Mouse (Mus musculus): Measurements from ENCODE around the gene Lep.

Lep gene

DNA sequence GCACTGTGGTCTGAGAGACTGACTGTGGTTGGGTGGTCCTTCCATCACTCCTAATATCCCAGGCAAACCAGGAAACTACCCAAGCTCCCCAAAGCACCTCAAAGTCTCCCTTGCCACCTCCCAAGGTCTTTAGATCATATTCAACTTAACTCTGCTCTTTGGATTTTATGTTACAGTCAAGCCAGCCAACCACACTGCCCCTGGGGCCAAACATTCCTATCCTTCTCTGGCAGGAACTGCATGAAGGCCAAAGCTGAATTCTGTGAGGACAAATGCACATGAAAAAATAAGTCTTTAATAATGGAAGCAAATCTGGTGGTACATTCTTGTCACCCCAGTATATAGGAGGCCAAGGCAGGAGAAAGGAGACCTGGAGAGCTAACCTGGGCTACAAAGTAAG is 16.0 kb upstream of the Lep start:
- DNase-seq (ENCODE audit: low spot score) = no peak

DNA sequence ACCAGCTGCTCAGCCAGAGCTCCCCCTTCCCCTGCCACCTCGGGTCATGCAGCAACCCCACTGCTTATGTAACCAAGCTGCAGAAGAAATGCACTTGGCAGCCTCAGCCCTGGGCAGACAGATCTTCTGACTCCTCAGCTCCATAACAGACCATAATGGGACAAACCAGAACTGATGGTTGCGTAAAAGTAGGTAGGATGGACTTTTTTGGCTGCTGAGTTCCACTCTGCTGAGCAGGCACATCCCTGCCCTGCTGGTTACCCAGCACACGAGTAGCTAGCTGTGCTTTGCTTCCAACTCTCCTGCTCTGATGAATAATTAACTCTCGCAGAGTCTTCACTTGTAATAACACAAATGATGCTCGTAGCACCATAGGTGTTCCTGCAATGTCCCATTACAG is 10.1 kb upstream of the Lep start:
- no peak for DNase-seq (ENCODE audit: low spot score)

GRCm38 (mm10) chr6:29052188-29052587 is 7.8 kb upstream of the Lep start:
- DNase-seq (ENCODE audit: low spot score) = no peak

GRCm38 (mm10) chr6:29053181-29053580 is 6.8 kb upstream of the Lep start:
- DNase-seq (ENCODE audit: low spot score) = no peak

- no peak for DNase-seq (ENCODE audit: low spot score)
These were observed 3.6 kb upstream of the Lep start for GRCm38 (mm10) chr6:29056377-29056776.

GRCm38 (mm10) chr6:29066389-29066790 is 6.4 kb downstream of the Lep start:
- no peak for DNase-seq (ENCODE audit: low spot score)

DNA sequence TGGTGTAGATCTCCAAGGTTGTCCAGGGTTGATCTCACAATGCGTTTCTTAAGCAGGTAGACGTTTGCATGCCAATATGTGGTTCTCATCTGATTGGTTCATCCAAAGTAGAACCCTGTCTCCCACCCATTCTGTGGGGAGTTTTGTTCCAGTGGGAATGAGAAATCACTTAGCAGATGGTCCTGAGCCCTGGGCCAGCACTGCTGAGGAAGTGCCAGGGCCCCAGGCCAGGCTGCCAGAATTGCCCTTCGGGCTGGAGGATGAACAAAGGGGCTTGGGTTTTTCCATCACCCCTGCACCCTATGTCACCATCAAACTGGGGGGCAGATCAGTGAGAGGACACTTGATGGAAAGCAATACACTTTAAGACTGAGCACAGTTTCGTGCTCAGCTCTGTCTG is 12.2 kb downstream of the Lep start:
- DNase-seq (ENCODE audit: low spot score) = no peak

DNA sequence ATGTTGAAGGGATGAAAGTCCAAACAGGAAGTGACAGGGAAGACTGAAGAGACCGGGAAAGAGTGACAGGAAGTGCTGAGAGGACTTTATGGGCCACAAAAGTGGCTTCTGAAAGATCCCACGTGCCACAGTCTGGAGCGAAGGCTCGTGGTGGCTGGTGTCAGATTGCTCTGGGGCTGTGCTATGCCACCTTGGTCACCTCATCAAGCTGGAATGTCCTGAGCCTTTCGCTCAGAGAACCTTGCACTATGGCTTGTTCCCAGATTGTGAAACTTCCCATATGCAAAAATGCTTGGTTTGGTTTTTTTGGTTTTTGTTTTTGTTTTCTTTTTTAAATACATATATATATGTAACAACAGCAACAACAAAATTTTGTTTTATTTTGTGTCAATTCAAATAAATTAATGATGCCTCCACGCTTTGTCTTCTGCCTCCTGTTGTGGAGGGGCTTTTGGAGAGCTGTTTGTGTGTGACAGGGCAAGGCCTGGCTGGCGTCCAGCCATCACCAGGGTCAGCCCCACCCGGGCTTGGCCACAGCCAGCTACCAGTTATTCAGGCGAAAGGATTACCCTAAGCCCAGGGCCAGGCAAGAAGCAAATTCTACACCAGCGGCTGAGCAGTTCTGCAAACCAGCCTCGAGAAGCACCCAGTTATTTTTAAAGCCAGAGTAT is 13.6 kb downstream of the Lep start:
- DNase-seq (ENCODE audit: low spot score) = no peak

- DNase-seq (ENCODE audit: low spot score) = no peak
These were observed 14.1 kb downstream of the Lep start for GRCm38 (mm10) chr6:29074133-29074469.

GRCm38 (mm10) chr6:29079291-29079690 is 19.3 kb downstream of the Lep start:
- no peak for DNase-seq (ENCODE audit: low spot score)

GRCm38 (mm10) chr6:29081826-29082363 is 21.9 kb downstream of the Lep start:
- no peak for DNase-seq (ENCODE audit: low spot score)

- DNase-seq (ENCODE audit: low spot score) = no peak
These were observed 22.8 kb downstream of the Lep start for GRCm38 (mm10) chr6:29082776-29083354.

DNA sequence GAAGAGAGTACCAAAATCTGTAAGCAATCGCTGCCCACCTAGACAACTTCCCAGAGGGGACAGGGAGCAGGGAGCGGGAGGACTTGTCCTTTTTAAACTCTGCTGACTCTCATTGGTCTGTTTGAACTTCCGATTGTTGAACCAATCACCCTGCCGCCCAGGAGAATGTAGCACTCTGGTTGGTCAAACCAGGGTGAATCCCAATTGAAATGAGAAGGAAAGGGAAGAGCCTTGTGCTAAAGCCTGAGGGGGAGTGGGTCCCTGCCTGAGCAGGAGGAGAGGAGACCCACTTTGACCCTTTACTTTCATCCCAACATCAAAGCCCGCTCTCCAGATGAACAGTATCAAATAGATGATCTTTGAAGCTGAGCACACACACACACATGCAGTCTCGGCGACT is 24.4 kb downstream of the Lep start:
- no peak for DNase-seq (ENCODE audit: low spot score)

DNA sequence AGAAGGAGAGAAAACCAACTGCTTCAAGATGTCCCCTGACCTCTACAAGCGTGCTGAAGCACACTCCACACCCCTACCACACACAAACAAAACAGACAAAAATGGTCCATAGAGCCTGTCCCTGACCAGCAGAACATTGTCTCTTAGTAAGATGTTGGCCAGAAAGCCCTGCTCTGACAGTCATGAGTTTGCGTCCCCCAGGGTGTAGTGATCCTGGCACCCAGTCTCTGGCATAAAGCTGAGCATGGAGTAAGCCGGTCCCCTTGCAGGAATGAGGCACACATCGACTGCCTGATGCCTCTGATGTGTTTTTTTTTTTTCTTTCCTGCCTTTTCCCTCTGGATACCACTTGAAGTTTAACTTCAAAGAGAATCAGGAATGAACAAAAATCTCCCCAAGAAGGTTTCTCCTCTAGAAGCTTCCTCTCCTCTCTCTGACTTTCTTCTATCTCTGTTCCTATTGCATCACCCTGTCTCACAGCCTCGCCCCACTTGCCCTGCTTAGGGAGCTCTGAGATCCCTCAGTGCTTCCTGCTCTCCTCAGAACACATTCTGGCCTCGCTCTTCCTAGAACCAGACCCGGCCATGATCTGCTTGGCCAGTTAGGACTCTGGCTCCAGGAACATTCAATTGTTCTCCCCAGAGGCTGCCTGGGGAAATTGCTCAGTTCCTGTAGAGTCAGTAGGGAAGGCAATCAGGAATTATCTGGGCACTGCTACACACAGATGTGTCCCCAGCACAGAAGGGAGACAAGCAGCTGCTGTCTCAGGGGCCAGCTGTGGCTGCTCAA is 28.1 kb downstream of the Lep start:
- DNase-seq (ENCODE audit: low spot score) = no peak

DNA sequence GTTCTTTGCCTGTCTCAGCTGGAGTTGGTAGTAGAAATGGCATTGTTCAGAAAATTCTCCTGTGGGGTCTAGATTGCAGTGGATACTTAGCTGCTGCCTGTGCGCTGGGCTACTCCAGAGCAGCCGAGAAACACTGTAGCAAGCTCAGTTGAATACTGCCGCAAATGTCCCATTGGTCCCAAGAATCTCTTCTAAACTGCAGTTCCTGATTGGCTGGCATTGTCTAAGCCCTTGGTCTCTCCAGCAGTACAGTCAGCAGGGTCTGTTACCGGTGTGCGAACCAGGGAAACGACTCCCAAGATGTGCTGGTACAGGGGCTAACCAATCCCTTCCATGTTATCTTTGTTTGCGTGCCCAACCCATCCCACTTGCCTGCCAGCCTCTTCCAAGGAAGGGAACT is 32.2 kb downstream of the Lep start:
- DNase-seq (ENCODE audit: low spot score) = no peak

DNA sequence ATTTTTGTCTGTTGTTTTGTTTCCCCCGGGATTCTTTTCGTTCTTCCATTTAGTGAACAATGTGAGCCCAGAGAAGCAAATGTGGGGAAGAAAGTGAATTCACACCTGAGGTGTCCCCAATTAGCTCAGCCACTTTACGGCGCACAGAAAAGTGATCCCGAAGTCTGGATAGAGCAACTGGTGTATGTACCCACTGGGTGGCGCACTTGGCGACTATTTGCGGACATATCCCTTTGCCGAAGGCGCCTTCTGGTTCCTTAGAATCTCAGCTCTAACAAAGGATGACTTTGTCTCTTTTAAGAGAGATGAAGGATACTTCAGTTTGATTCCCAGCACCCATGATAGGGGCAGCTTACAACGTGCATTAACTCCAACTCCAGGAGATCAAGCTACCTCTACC is 32.9 kb downstream of the Lep start:
- DNase-seq (ENCODE audit: low spot score) = no peak

- no peak for DNase-seq (ENCODE audit: low spot score)
These were observed 39.6 kb downstream of the Lep start for GRCm38 (mm10) chr6:29099536-29100170.

DNA sequence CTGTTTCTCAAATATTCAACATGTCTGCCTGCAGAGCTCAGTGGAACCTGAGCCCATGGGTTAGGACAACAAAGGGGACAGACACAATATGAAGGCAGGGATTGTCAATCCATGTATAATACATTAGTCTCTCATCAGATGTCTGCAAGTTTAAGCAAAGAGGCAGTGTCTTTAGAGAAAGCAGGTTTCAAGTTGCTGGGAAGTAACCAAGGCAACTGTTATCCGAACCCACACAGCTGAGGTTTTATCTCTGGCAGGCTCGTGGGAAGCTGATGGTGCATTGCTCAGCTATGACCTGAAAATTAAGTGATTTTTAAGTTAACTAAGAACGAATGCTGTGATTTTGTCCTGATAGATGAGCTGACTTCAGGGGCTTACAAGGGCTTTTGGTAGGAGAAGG is 40.4 kb downstream of the Lep start:
- DNase-seq (ENCODE audit: low spot score) = no peak

- no peak for DNase-seq (ENCODE audit: low spot score)
These were observed 41.3 kb downstream of the Lep start for GRCm38 (mm10) chr6:29101248-29101864.

- DNase-seq (ENCODE audit: low spot score) = no peak
These were observed 48.4 kb downstream of the Lep start for GRCm38 (mm10) chr6:29108376-29108775.

DNA sequence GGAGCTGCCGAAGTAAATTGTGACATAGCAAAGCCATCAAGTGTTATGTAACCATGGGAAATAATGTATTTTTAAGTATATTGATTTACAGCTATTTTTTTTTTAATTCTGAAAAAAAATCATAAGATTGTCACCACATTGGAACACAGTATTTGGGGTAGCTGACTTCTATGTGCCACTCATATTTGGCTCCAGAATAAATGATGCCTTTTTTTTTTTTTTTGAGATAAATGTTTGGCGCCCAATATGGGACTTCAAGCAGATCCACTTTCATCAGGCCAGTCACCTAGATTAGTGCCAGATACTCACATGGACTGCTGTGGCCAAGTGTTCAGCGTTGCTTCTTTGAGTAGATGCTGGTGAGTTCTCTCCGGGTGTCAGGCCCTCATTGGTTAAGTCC is 51.5 kb downstream of the Lep start:
- no peak for DNase-seq (ENCODE audit: low spot score)

GRCm38 (mm10) chr6:29115756-29116155 is 55.7 kb downstream of the Lep start:
- DNase-seq (ENCODE audit: low spot score) = no peak

Measured in urinary bladder, postnatal 10 days (tissue).